Mouse (Mus musculus): ENCODE measurements around the gene F2r. TPM values are rescaled to one million over a fixed set of nuclear protein-coding genes. Genes with fewer than 3 reads are reported as not detected.

The F2r gene
- total RNA-seq, 2 experiments from 2014 or later = 103 to 110 TPM

- DNase-seq (ENCODE audit: low spot score in 2 of 2) = no peak
These were observed 21.6 kb downstream of the F2r start for GRCm38 (mm10) chr13:95596689-95597088.

GRCm38 (mm10) chr13:95595921-95596320 is 22.4 kb downstream of the F2r start:
- no peak for DNase-seq (ENCODE audit: low spot score in 2 of 2)

GRCm38 (mm10) chr13:95595411-95595810 is 22.9 kb downstream of the F2r start:
- no peak for DNase-seq (ENCODE audit: low spot score in 2 of 2)

- no peak for DNase-seq (ENCODE audit: low spot score in 2 of 2)
These were observed 25.4 kb downstream of the F2r start for GRCm38 (mm10) chr13:95592860-95593259.

GRCm38 (mm10) chr13:95591606-95592005 is 26.7 kb downstream of the F2r start:
- no peak for DNase-seq (ENCODE audit: low spot score in 2 of 2)

GRCm38 (mm10) chr13:95587628-95588027 is 30.7 kb downstream of the F2r start:
- no peak for DNase-seq (ENCODE audit: low spot score in 2 of 2)

- DNase-seq (ENCODE audit: low spot score in 2 of 2) = no peak
These were observed 33.4 kb downstream of the F2r start for GRCm38 (mm10) chr13:95584898-95585297.

GRCm38 (mm10) chr13:95583237-95584189 is 34.8 kb downstream of the F2r start:
- no peak for DNase-seq (ENCODE audit: low spot score in 2 of 2)

- DNase-seq (ENCODE audit: low spot score in 2 of 2) = no peak
These were observed 36.4 kb downstream of the F2r start for GRCm38 (mm10) chr13:95581850-95582249.

GRCm38 (mm10) chr13:95578016-95578697 is 40.1 kb downstream of the F2r start:
- DNase-seq (ENCODE audit: low spot score in 2 of 2) = no peak

- no peak for DNase-seq (ENCODE audit: low spot score in 2 of 2)
These were observed 47.4 kb downstream of the F2r start for GRCm38 (mm10) chr13:95570877-95571276.

- no peak for DNase-seq (ENCODE audit: low spot score in 2 of 2)
These were observed 49.0 kb downstream of the F2r start for GRCm38 (mm10) chr13:95569326-95569725.

GRCm38 (mm10) chr13:95568336-95568735 is 50.0 kb downstream of the F2r start:
- DNase-seq (ENCODE audit: low spot score in 2 of 2) = no peak

- DNase-seq (ENCODE audit: low spot score in 2 of 2) = no peak
These were observed 51.3 kb downstream of the F2r start for GRCm38 (mm10) chr13:95566841-95567551.

GRCm38 (mm10) chr13:95563693-95564092 is 54.6 kb downstream of the F2r start:
- peak in 1 of 2 experiments; percentile 50 for DNase-seq (ENCODE audit: low spot score in 2 of 2)

- no peak for DNase-seq (ENCODE audit: low spot score in 2 of 2)
These were observed 55.1 kb downstream of the F2r start for GRCm38 (mm10) chr13:95563066-95563610.

GRCm38 (mm10) chr13:95557326-95557725 is 61.0 kb downstream of the F2r start:
- DNase-seq (ENCODE audit: low spot score in 2 of 2) = no peak

- DNase-seq (ENCODE audit: low spot score in 2 of 2) = no peak
These were observed 64.3 kb downstream of the F2r start for GRCm38 (mm10) chr13:95553885-95554492.
